Mouse (Mus musculus) thymus, postnatal 14 days (tissue): Measurements from ENCODE around the gene Dscam.
"Not testable (repeated sequence)": the region's sequence is repeated elsewhere in the genome, so short reads cannot be mapped to it uniquely, and the experiment has no call there.

Experiments used
- DNase-seq: peaks from one replicate; pipeline ENCODE4 v3.0.0; 2021

Gene Dscam

GRCm38 (mm10) chr16:96931771-96932170 is 238.8 kb downstream of the Dscam start:
- DNase-seq = no peak

DNA sequence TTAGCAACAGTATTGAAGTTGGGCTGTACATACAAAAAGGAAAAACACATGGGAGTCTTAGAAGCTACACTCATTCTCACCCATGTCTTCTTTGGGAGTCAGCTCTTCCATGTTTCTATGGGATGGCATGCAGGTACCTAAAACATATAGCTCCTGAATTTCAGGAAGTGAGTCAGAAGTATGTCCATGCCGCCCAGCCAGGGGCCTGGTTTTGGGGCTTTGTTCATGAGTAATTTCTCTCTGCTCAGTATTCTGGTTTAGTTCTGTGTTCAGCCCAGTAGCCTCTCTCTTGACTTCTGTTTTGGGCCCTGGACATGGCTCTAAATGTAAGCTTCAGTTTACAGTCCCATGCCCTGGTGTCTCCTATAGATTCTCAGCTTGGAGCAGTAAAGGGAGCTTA is 242.5 kb downstream of the Dscam start:
- no peak for DNase-seq

DNA sequence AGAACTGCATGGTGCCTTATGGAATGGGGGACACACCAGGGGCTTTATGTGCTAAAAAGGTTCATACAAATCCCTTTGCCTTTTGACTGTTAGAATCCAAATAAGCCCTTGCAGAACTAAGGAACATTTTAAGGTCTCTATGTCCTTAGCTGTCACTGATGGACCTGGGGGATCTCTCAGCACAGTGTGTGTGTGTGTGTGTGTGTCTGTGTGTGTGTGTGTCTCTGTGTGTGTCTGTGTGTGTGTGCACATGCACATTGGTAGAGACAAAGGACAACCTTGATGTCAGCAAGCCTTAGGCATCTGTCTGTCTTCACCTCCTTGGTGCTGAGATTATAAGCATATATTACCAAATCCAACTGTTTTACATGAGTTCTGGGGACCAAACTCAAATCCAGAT is 243.1 kb downstream of the Dscam start:
- no peak for DNase-seq

DNA sequence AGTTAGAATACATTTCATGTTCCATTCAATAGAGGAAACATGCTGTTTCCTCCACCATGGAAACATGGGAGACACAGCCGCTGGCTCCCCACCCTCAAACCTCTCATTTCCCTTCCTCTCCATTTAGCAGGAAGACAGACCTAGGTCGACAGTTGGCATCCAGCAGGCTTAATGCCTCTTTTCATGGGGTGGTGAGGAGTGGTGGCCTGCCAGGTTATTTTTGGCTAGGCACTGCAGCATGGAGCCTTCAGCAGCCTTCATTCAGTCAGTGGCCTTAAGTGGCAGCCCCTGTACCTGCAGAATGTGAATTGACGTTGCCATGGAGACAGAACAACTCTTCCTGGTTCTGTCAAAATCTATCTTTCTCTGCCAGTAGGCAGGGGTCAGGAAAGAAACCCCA is 243.6 kb downstream of the Dscam start:
- DNase-seq = no peak

GRCm38 (mm10) chr16:96923941-96924340 is 246.6 kb downstream of the Dscam start:
- no peak for DNase-seq

GRCm38 (mm10) chr16:96914495-96914894 is 256.1 kb downstream of the Dscam start:
- DNase-seq = no peak

- no peak for DNase-seq
Observed at GRCm38 (mm10) chr16:96912836-96913235, 257.7 kb downstream of the Dscam start.

DNA sequence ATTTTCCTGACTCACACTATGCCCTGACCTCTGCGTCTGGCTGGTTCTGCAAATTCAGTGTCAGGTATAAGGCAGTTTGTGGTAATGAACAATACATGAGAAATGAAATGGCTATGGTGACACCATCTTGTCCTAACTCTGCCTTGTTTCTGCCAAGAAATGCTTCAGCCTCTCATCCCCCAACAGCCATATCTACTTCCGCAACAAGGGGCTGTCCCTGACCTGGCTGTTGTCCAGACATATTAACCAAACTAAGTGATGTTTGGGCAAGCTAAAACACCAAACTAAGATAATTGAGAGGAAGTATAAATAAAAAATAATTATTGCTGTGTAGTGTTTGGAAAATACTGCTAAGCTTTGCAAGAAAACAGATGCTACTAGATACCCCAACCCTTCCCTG is 258.4 kb downstream of the Dscam start:
- DNase-seq = no peak

GRCm38 (mm10) chr16:96910405-96911164 is 260.0 kb downstream of the Dscam start:
- no peak for DNase-seq

GRCm38 (mm10) chr16:96907818-96908217 is 262.7 kb downstream of the Dscam start:
- DNase-seq = no peak

- DNase-seq = no peak
Observed at GRCm38 (mm10) chr16:96907081-96907480, 263.5 kb downstream of the Dscam start.

DNA sequence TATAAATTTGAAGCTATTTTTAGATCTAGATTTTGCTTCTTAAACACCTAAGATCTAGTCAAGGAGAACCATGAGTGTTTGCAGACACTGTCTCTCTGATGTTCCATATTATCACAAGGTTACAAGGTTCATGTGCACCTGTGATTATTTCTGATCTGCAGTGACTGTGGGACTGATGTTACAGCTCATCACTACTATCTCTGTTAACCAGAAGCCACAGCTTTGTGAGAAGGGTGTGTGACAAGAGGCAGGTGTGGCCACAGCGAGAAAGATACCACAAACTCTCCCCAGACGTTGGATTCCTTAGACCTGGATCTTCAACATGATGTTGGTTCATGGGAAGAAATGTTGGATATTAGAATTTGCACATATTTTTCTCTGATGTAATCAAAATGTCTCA is 263.9 kb downstream of the Dscam start:
- no peak for DNase-seq

- DNase-seq = no peak
Observed at GRCm38 (mm10) chr16:96904761-96905160, 265.8 kb downstream of the Dscam start.

- DNase-seq = no peak
Observed at GRCm38 (mm10) chr16:96904359-96904758, 266.2 kb downstream of the Dscam start.

DNA sequence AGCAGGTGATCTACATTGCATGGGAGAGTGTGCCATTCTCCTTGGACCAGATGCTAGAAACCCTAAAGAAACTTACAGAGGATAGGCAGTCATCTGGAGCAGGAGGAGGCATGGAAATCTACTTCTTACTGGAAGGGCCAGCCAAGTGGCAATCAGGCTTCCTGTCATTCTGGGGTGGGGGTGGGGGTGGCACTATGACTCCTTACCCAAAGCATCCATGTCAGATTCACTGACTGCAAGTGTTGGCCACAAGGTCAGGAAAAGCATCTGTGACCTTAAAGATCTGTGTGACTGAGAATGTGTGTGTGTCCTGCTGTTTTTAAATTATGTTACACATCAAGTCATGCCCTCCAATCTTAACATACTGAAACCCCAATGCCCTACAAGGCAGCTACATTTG is 268.0 kb downstream of the Dscam start:
- DNase-seq = no peak

DNA sequence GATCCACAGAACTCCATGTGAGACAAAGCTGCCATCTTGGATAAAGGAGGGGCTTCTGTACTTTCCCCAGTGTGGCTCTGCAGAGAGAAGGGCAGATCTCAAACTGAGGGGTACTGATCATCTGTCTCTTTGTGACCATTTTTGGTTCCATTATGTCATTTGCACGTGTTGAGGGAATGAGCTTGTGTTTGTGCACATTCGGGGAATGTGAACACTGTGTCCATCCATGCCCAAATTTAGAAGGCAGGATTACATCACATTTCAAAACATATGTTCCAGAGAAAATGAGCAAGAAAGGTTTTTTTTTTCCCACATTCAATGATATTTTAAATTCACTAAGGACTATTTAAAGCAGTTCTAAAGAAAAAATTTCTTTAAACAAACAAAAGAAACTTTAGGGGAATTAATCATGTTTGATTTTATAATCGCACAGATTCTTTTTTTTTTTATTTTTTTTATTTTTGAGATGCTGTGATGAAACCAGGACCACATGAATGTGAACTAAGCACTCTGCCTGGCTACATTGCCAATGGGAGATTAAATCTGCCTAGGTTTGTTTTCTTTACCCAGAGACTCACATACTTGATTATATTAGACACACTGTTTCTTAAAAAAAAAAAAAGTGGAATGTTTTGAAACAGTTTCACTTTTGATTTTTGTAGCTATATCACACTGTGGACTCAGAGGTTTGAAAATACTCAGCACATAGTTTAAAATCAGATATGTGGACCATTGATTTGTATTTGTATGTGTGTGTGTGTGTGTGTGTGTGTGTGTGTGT is 269.1 kb downstream of the Dscam start:
- no peak for DNase-seq

- no peak for DNase-seq
Observed at GRCm38 (mm10) chr16:96899329-96899728, 271.2 kb downstream of the Dscam start.

DNA sequence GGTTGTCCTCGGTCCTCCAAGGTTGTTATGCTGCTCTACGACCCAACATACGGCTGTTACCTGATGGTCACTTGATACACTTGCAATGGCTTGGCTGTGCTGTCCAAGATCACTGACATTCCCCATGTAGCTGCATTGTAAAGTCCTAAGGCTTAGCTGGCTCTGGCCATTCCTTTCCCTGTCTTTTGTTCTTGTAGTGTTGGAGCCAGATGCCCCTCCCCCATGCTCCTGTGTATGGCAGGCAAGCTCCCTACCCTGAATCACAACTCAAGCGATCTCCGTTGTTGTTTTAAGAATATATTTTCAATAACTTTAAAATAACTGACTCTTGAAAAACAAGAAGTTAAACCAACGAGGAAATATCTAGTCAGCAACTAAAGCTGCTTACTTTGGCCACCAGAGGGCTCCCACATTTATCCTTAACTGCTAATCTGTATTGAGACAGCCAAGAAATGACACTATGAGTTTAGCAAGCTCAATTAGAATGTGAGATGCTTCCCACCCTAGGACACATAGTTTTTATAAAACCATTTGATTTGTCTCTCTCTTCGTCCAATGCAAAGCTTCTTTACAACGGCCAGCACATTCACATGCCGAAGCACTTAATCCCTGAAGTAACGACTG is 273.9 kb downstream of the Dscam start:
- DNase-seq = peak; percentile 6

- DNase-seq = no peak
Observed at GRCm38 (mm10) chr16:96888036-96888435, 282.5 kb downstream of the Dscam start.

DNA sequence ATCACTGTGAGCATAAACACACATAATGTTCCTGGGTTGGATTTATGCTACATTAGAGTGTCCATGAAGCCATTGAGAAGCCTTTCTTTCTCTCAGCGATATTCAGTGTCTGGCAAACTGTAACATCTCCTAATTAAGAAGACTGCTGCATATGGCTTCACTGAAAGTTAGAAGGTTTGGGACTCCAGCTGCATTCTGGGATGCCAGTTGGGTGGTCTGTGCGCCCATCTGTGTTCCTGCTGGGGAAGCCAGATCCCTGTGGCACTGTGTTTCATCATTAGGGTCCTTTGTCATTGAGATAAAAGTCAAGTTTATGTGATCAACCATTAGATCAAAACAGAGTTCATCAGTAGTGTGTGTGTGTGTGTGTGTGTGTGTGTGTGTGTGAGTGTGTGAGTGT is 284.7 kb downstream of the Dscam start:
- DNase-seq = no peak

GRCm38 (mm10) chr16:96884590-96884989 is 286.0 kb downstream of the Dscam start:
- DNase-seq = not testable (repeated sequence)

DNA sequence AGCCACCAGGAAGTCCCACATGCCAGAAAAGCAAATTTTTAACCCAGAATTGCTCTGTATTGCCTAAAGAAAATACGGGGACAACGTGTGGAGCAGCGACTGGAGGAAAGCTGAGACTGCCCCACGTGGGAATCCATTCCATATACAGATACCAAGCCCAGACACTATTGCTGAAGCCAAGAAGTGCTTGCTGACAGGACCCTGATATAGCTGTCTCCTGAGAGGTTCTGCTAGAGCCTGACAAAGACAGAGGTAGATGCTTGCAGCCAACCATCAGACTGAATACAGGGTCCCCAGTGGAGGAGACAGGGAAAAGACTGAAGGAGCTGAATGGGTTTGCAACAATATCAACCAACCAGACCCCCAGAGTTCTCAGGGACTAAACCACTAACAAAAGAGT is 293.3 kb downstream of the Dscam start:
- no peak for DNase-seq

GRCm38 (mm10) chr16:96872799-96873198 is 297.8 kb downstream of the Dscam start:
- no peak for DNase-seq

- no peak for DNase-seq
Observed at GRCm38 (mm10) chr16:96857571-96857970, 313.0 kb downstream of the Dscam start.
